Mouse (Mus musculus) activated CD4-positive, CD25-positive, alpha-beta regulatory T cell, adult 4 months (primary cell): ENCODE results near the gene Ldhal6b. TPM values are rescaled to one million over a fixed set of nuclear protein-coding genes. Genes with fewer than 3 reads are reported as not detected.

ENCODE experiments used
- ATAC-seq: one replicate; pipeline ENCODE4 v1.8.0; 2017
- polyA plus RNA-seq, 2 experiments: library from polyadenylated mRNA; unstranded; fragments of 100-300 nt; shearing (Covaris generic); gene quantifications; one replicate each; pipeline ENCODE4 v1.2.1; 2017

Gene Ldhal6b
- polyA plus RNA-seq, 2 experiments from 2014 or later = 0.30 TPM; not detected in 1

- no peak for ATAC-seq
Measured at GRCm38 (mm10) chr17:5407030-5407429, 11.5 kb downstream of the Ldhal6b start.

GRCm38 (mm10) chr17:5406566-5406965 lies 12.0 kb downstream of the Ldhal6b start:
- peak; percentile 26 for ATAC-seq

GRCm38 (mm10) chr17:5403885-5404284 lies 14.7 kb downstream of the Ldhal6b start:
- no peak for ATAC-seq

- no peak for ATAC-seq
Measured at GRCm38 (mm10) chr17:5402624-5403023, 15.9 kb downstream of the Ldhal6b start.

GRCm38 (mm10) chr17:5402069-5402468 lies 16.5 kb downstream of the Ldhal6b start:
- ATAC-seq = peak; percentile 70

DNA sequence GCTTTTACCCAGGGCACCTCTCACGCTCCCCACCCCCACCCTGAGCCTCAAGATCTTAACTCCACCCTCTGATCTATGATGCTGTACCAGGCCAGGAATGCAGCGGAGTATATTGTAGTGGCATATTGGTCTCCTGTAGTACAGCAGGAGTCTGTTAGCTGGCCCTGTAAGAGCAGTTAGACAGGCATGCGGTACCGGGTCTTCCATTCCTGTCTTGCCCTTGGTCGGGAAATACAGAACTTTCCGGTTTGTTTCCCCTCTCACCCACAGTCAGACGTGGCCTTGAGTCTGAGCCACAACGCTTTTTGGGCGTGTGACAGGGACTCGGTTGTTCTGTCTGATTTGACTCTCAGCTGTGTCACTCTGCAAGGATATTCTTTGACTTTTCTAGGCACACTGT lies 17.3 kb downstream of the Ldhal6b start:
- no peak for ATAC-seq

DNA sequence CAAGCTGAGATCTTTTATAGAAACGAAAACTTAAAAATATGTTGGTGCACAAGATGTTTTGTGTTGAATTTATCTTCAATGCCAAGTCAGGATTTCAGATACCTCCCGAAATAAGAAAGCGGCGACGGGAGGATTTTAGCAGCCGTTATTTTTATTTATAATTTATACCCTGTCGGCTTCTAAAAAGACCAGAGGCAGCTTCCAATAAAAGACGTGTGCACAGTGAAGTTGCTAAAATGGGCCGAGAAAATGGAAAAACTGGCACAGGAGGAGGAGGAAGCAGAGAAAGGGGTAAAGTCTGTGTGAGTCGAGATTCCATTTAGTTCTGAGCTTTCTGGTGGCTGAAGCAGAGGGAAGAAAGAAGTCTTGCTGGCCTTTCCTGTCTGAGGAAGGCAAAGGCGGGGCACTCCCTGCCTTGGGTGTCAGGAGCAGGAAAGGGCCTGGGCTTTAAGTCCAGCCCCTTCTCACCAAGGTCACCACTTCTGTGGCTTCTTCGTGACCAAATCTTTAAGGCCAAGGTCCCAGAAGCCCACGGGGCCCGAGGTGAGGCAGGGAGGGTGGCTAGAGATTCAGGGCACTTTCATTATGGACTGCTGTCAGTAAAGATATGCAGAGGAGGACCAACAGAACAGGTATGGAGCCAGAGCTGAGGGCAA lies 18.0 kb downstream of the Ldhal6b start:
- ATAC-seq = no peak

- peak; percentile 74 for ATAC-seq
Measured at GRCm38 (mm10) chr17:5397148-5398007, 21.2 kb downstream of the Ldhal6b start.

GRCm38 (mm10) chr17:5396213-5396612 lies 22.4 kb downstream of the Ldhal6b start:
- ATAC-seq = no peak

GRCm38 (mm10) chr17:5395454-5396205 lies 22.9 kb downstream of the Ldhal6b start:
- no peak for ATAC-seq

- no peak for ATAC-seq
Measured at GRCm38 (mm10) chr17:5390682-5391081, 27.9 kb downstream of the Ldhal6b start.

- no peak for ATAC-seq
Measured at GRCm38 (mm10) chr17:5388351-5388750, 30.2 kb downstream of the Ldhal6b start.

GRCm38 (mm10) chr17:5386885-5387545 lies 31.6 kb downstream of the Ldhal6b start:
- no peak for ATAC-seq

GRCm38 (mm10) chr17:5385694-5386093 lies 32.9 kb downstream of the Ldhal6b start:
- ATAC-seq = no peak

GRCm38 (mm10) chr17:5377930-5378310 lies 40.6 kb downstream of the Ldhal6b start:
- no peak for ATAC-seq

- no peak for ATAC-seq
Measured at GRCm38 (mm10) chr17:5377151-5377929, 41.2 kb downstream of the Ldhal6b start.

- ATAC-seq = no peak
Measured at GRCm38 (mm10) chr17:5372951-5373350, 45.6 kb downstream of the Ldhal6b start.

DNA sequence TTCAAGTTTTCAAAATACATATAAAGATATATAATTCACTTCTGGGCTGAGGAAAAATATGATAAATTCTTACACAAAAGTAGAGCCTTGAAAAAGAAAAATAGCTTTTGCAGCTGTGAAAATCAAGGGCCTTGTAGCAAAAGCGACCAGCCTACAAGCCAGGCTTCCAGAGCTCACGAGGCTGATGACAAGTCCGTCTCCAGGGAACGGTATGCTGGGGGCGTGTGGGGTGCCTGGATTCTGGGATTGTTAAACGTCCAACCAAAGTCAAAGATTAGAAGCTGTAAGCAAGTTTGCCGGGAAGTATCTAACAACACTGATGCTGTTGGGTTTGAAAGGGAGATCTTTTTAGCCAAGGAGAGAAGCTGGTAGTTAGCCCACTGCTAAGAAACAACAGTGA lies 47.0 kb downstream of the Ldhal6b start:
- ATAC-seq = no peak

DNA sequence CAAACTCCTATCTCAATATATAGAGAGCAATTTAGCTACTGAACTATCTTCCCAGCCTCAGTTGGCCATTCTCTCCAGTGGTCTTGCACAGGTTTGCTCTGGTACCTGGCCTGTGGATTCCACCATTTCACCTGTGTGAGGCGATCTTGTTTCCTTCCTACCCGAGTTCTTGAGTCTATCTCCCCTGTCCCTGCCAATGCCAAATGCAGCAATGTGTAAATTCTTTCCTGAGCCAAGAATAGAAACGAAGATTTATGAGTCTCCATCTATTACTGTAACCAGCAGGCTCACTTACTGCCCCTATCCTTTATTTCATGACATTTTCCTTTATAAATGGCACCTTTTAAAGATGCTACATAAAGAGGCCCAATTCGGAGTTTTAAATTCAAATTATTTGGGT lies 47.5 kb downstream of the Ldhal6b start:
- ATAC-seq = no peak
